Mouse (Mus musculus): Measurements from ENCODE around the gene Nop58. TPM values are rescaled to one million over a fixed set of nuclear protein-coding genes. Genes with fewer than 3 reads are reported as not detected.
A peak's percentile ranks its signal among the peaks of the same experiment; 100 is the strongest.
"Not testable (repeated sequence)": the region's sequence is repeated elsewhere in the genome, so short reads cannot be mapped to it uniquely, and the experiment has no call there.

The Nop58 gene
- 10 to 100 TPM; 73.3 to 74.4 TPM for total RNA-seq (2021)

DNA sequence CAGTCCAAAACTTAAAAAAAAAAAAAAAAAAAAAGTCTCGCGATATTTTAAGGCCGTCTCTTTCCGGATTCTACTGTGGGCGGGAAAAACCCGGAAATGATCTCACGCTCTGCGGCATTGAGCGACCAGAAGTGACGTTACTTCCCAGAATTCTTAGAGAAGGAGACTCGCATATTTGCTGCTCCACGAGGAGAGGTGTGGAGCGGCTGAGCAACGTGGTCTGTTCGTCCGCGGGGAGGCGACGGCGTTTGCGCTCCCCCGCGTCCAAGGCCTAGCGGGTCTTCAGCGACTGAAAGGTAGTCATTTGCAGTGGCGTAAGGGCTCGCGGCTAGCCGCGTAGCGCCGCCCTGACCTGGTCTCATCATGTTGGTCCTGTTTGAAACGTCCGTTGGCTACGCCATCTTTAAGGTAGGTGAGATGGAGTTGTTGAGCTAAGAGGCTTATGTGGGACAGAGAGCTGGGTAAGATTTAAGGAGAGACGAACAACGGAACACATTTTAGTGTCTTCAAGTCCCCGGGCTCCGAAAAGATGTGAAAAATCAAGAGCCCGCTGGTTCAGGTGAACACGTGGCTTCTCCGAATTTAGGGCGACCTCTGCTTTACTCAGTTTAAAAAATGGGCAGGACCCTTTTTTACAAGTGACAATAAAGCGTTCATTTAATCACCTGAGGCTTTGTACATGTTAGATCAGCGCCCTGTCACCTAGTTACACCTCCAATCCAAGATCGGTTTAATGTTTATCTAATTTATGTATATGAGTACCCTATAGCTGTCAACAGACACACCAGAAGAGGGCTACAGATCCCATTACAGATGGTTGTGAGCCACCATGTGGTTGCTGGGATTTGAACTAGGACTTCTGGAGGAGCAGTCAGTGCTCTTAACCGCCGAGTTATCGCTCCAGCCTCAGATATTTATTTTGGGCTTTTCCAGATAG is at the start of gene Nop58:
TSS of gene Nop58 (plus strand) at position 153 of the 937 bp plus-strand sequence.
- intact Hi-C loops (cut with DNase I): no loop called here
- peak; percentile 90 to 95 for DNase-seq (ENCODE audit: extremely low spot score in 1 of 2, low spot score in 2 of 2)

DNA sequence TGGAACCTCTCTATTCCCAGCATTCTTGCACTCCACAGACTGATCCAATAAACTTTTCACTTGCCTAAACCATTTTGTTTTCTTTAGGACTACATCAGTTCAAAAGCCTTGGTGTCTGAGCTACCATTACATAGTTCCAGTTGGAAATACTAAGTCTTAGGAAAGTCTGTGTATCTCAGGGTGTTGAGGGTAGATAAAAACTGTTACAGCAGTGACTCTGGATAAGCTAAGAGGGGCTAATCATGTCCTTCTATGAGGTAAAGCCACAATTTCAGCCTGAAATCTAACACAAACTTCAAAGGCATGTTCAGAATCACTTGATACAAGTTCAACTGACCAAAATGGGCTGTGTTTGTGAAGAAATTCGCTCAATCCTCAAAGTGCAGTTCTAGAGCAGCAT is 48.4 kb upstream of the Nop58 start:
- intact Hi-C loops (cut with DNase I): no loop called here

GRCm38 (mm10) chr1:59638371-59638770 is 46.4 kb upstream of the Nop58 start:
- intact Hi-C loops (cut with DNase I): no loop called here

More for the DNA sequence above, 48.4 kb upstream of the Nop58 start:
- DNase-seq (ENCODE audit: extremely low spot score in 1 of 2, low spot score in 2 of 2): no peak

GRCm38 (mm10) chr1:59642488-59642887 is 42.3 kb upstream of the Nop58 start:
- no peak for DNase-seq (ENCODE audit: extremely low spot score in 1 of 2, low spot score in 2 of 2)
- intact Hi-C loops (cut with DNase I): no loop called here

More at GRCm38 (mm10) chr1:59638371-59638770, 46.4 kb upstream of the Nop58 start:
- DNase-seq (ENCODE audit: extremely low spot score in 1 of 2, low spot score in 2 of 2): no peak

DNA sequence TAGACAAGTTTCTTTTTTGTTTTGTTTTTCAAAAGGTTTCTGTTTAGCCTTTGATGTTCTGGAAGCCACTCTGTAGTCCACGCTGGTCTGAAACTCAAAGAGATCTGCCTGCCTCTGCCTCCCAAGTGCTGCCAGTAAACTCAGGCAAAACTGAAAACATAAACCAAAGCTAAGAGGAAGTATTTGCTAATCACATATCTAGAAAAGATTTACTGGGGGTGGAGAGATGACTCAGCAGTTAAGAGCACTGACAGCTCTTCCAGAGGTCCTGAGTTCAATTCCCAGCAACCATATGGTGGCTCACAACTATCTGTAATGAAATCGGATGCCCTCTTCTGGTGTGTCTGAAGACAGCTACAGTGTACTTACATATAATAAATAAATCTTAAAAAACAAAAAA is 38.3 kb upstream of the Nop58 start:
- intact Hi-C loops (cut with DNase I); DNase-seq (ENCODE audit: extremely low spot score in 1 of 2, low spot score in 2 of 2): not testable (repeated sequence)

DNA sequence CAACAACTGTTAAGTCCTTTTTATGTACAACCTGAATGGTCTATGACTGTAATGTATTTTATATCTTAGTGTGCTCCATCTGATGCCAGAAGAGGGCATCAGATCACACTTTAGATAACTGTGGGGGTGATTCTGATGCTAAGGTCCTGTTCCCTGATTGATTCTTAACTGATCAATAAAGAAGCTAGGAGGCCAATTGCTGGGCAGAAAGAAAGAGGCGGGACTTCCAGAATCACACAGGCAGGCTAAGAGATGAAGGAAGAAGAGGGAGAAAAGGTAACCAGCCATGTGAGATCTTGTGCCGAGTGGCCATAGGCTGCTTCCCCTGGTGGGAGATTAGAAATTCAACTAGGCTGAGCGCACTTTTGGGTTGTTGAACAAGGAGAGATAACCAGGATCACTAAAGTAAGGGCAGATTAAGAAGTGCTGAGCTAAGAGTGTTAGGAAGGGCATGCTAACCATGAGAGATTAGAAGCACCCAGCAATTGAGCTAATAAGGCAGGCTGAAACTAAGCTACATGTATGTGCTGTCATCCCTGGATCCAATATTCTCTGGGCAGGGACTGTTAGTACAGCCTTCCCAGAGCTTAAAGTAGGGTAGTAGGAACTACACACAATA is 33.5 kb upstream of the Nop58 start:
- intact Hi-C loops (cut with DNase I): no loop called here

DNA sequence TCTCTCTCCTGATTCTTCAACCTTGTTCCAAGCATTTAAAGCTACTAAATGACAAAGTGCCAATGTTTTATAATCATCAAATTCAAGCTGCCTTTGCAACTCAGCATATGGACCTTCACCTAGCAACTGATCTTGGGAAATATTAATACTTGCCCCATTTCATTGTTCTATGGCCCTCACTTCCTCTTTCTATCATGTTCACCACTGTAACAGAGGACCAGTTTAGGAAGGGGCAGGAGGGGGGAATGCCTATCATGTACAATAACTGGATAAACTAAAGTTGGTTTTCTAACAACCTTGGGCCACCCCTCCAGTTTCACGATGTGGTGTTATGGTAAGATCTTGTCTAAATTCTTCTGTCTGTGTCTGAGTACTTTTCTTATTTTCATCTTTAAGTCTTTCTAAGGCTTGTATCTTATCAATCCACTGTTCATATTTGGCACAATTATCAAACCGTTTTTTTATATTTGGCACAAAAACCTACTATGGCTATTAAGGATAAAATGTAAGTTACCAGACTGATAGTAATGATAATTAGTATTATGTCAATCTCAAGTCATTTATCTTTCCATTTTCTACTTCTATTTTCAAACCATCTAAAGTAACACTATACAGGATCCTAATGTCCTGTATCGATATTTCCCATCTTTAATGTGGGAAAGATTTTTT is 31.4 kb upstream of the Nop58 start:
- intact Hi-C loops (cut with DNase I): no loop called here
- no peak for DNase-seq (ENCODE audit: extremely low spot score in 1 of 2, low spot score in 2 of 2)

More for the DNA sequence above, 33.5 kb upstream of the Nop58 start:
- DNase-seq (ENCODE audit: extremely low spot score in 1 of 2, low spot score in 2 of 2): no peak

DNA sequence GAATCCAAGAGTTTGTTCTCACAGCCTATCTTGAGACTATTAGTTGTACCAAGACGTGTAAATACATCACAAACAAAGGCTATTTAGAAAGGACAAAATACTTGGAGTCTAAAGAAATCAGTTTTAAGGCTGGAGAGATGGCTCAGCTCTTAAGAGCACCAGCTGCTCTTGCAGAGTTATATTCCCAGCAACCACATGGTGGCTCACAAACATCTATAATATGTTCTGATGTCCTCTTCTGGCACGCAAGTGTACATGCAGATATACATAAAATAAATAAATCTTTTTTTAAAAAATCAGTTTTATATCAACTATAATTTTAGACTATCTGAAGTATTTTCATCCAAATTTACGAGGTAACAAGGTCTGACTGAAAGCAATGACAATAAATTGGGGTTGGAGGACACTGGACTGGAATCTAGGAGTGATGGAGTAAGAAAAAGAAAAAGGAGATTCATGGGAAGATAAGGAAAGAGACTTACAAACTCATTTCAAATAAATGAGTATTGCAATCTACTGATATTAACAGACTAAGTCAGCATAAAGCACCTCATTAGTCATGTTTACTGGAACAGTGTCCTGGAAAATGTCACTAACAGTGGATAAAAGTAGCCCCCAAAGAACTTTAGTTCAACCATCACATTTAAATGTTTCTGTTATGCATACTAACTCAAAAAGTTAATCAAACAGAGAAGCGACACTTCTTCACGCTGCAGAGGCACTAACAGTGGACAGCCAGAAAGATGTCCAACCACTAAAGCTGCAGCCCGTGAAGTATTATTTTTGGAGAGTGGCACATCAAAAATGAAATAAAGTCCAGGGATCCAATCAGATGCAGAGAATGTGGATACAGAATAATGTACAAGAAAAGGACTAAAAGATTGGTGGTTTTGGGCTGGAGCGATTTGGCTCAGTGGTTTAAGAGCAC is 28.3 kb upstream of the Nop58 start:
- DNase-seq (ENCODE audit: extremely low spot score in 1 of 2, low spot score in 2 of 2): no peak
- intact Hi-C loops (cut with DNase I): no loop called here

GRCm38 (mm10) chr1:59663456-59664135 is 21.2 kb upstream of the Nop58 start:
- intact Hi-C loops (cut with DNase I): no loop called here
- DNase-seq (ENCODE audit: extremely low spot score in 1 of 2, low spot score in 2 of 2): no peak

DNA sequence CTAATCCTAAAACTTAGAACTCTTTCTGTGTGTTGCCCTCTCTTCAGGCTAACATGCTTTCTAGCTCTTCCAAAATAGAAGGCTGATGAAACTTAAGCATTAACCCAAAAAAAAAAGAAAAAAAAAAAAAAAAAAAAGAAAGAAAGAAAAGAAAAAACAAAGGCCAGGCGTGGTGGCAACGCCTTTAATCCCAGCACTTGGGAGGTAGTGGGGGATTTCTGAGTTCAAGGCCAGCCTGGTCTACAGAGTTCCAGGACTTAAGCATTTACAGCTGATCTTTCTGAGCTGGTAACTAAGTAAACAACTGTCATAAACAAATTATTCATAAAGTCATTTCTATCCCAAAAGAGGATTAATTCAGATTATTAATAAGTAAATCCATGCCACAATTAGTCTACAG is 15.9 kb upstream of the Nop58 start:
- intact Hi-C loops (cut with DNase I): no loop called here
- DNase-seq (ENCODE audit: extremely low spot score in 1 of 2, low spot score in 2 of 2): no peak

DNA sequence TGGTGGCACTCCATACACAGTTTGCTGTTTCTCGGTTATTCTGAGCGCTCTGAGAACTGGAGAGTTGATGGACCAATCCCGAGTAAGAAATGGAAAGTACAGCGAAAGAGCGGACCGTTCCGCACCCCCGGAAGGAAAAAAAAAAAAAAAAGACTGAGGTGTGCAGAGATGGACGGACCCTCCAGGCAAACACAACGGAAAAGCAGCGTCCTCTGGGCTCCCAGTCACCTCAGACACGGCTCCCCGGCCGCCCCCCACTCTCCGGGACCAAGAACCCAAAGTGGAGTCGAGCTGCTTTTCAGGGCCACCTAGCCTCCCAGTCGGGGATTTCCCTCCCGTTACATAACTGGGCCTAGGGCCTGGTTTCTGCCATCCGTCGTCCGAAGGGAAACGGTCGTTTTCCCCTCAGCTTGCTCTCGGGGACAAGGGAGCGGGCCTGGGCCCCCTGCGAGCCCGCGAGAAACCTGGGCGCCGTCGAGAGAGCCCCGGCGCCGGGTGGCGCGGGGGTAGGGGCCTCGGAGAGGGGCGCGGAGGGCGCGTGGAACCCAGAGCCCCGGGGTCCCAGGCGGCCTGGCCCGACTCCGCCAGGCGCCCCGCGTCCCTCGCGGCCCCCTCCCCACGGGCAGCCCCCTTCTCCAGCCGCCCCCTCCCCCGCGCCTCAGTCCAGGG is 14.7 kb upstream of the Nop58 start:
- no peak for DNase-seq (ENCODE audit: extremely low spot score in 1 of 2, low spot score in 2 of 2)
- intact Hi-C loops (cut with DNase I): no loop called here

- peak; percentile 87 to 92 for DNase-seq (ENCODE audit: extremely low spot score in 1 of 2, low spot score in 2 of 2)
- intact Hi-C loops (cut with DNase I): no loop called here
Measured at GRCm38 (mm10) chr1:59670641-59671168, 14.1 kb upstream of the Nop58 start, which contains the start of gene Sumo1. Gene Sumo1, minus strand, starts transcription at chr1:59670834.

DNA sequence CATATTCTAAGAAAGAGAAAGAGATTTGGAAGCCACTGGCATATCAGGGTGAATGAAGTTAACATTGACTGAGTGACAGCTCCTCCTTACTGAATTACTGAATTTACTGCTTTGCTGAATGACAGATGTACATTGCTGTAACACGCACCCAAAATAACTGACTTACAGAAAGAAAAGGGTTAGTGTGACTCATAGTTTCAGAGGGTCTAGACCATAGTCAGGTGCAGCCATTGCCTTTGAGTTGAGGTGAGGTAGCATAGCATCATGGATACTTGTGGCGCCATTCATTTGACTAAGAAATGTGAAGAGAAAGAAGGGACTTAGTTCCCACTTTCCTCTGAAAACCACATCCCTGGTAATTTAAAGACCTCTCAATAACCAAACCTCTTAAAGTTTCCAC is 11.1 kb upstream of the Nop58 start:
- intact Hi-C loops (cut with DNase I): no loop called here
- DNase-seq (ENCODE audit: extremely low spot score in 1 of 2, low spot score in 2 of 2): no peak

DNA sequence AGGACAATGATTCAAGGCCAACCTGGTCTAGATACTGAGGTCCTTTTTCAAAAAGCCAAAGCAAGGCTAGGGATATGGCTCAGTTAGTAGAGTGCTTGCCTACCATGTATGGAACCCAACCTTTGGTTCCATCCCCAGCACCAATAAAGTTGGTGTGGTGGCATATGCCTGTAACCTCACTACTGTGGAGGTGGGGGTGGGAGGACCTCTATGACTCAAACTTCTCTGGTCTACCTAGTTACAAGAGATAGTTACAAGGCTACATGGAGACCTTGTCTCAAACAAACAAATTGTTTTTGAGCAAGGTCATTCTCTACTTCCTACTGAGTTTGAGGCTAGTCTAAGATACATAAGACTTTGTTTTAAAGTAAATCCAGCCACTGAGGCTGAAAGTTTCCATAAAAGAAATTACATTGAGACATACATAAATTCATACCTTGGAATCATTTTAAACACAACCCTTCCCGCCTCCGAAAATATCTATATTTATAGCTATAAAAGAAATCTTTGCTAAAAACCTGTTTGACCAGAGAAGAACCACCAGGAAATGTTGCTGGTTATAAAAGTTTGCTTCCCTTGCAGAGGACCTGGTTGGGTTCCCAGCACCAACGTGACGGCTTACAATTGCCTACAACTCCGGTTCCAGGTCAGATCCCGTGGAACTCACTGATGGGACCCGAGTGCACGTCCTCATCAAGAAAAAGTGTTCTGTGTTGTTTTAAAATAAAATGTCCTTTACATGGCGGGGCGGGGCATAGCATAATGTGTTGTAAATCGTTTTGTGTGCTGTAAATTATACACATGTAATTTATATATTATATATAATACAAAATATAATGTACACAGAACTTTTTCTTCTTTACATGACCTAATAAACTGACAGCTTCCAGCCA is 599 bp upstream of the Nop58 start:
- intact Hi-C loops (cut with DNase I): no loop called here
- DNase-seq (ENCODE audit: extremely low spot score in 1 of 2, low spot score in 2 of 2): peak in 1 of 2 experiments; percentile 24

- intact Hi-C loops (cut with DNase I): no loop called here
- no peak for DNase-seq (ENCODE audit: extremely low spot score in 1 of 2, low spot score in 2 of 2)
Measured at GRCm38 (mm10) chr1:59687493-59687892, 2.7 kb downstream of the Nop58 start.

GRCm38 (mm10) chr1:59690467-59690866 is 5.7 kb downstream of the Nop58 start:
- DNase-seq (ENCODE audit: extremely low spot score in 1 of 2, low spot score in 2 of 2): no peak
- intact Hi-C loops (cut with DNase I): no loop called here
